Mouse (Mus musculus): ENCODE results near the gene Ttc28.

Ttc28 gene

GRCm38 (mm10) chr5:110967483-110968055 lies 88.0 kb downstream of the Ttc28 start:
- DNase-seq = no peak

GRCm38 (mm10) chr5:110968566-110968965 lies 89.0 kb downstream of the Ttc28 start:
- no peak for DNase-seq

GRCm38 (mm10) chr5:110970162-110970780 lies 90.7 kb downstream of the Ttc28 start:
- DNase-seq = no peak

- no peak for DNase-seq
Observed at GRCm38 (mm10) chr5:110976721-110977120, 97.1 kb downstream of the Ttc28 start.

- DNase-seq = no peak
Observed at GRCm38 (mm10) chr5:110977796-110978195, 98.2 kb downstream of the Ttc28 start.

- peak; percentile 56 for DNase-seq
Observed at GRCm38 (mm10) chr5:110978461-110978860, 98.9 kb downstream of the Ttc28 start.

- DNase-seq = peak; percentile 11
Observed at GRCm38 (mm10) chr5:110979011-110979860, 99.6 kb downstream of the Ttc28 start.

GRCm38 (mm10) chr5:110979861-110980346 lies 100.3 kb downstream of the Ttc28 start:
- peak; percentile 28 for DNase-seq

- no peak for DNase-seq
Observed at GRCm38 (mm10) chr5:110980576-110980975, 101.0 kb downstream of the Ttc28 start.

- no peak for DNase-seq
Observed at GRCm38 (mm10) chr5:110982436-110982835, 102.8 kb downstream of the Ttc28 start.

GRCm38 (mm10) chr5:110984136-110984681 lies 104.6 kb downstream of the Ttc28 start:
- DNase-seq = no peak

GRCm38 (mm10) chr5:110996835-110997539 lies 117.4 kb downstream of the Ttc28 start:
- no peak for DNase-seq

- no peak for DNase-seq
Observed at GRCm38 (mm10) chr5:110997692-110998091, 118.1 kb downstream of the Ttc28 start.

- no peak for DNase-seq
Observed at GRCm38 (mm10) chr5:110998298-110998697, 118.7 kb downstream of the Ttc28 start.

- no peak for DNase-seq
Observed at GRCm38 (mm10) chr5:111000953-111001352, 121.3 kb downstream of the Ttc28 start.

GRCm38 (mm10) chr5:111003220-111003619 lies 123.6 kb downstream of the Ttc28 start:
- DNase-seq = no peak

GRCm38 (mm10) chr5:111003750-111004149 lies 124.1 kb downstream of the Ttc28 start:
- DNase-seq = no peak

- no peak for DNase-seq
Observed at GRCm38 (mm10) chr5:111006272-111007135, 126.9 kb downstream of the Ttc28 start.

GRCm38 (mm10) chr5:111007136-111007500 lies 127.5 kb downstream of the Ttc28 start:
- DNase-seq = no peak

- no peak for DNase-seq
Observed at GRCm38 (mm10) chr5:111007900-111008299, 128.3 kb downstream of the Ttc28 start.

- no peak for DNase-seq
Observed at GRCm38 (mm10) chr5:111008431-111008830, 128.8 kb downstream of the Ttc28 start.

- no peak for DNase-seq
Observed at GRCm38 (mm10) chr5:111011271-111011670, 131.7 kb downstream of the Ttc28 start.
